Mouse (Mus musculus): ENCODE measurements around the gene Mrpl53. TPM values are rescaled to one million over a fixed set of nuclear protein-coding genes. Genes with fewer than 3 reads are reported as not detected.
A peak's percentile ranks its signal among the peaks of the same experiment; 100 is the strongest.
"Not testable (repeated sequence)": the region's sequence is repeated elsewhere in the genome, so short reads cannot be mapped to it uniquely, and the experiment has no call there.

The Mrpl53 gene
- polyA plus RNA-seq, 1 experiment from 2014 or later, result 134 TPM

- peak overlapping the region; percentile 52; the same call in 1 of the 2 replicates for H3K27ac ChIP-seq
- WGBS, result 4% methylated on average over 41 of the region's 41 CpGs
- peak overlapping the region; percentile 56 for H3K9ac ChIP-seq
Measured at GRCm38 (mm10) chr6:83142211-83142731, 33.4 kb downstream of the Mrpl53 start.

GRCm38 (mm10) chr6:83142886-83143285 is 34.0 kb downstream of the Mrpl53 start:
- Histone ChIP-seq H3K4me2 (peak overlapping the region; percentile 76), H3K27me3 (no peaks in the 10 kb centered on the region), H3K4me1 (peaks cover 53% of the 10 kb centered on the region), H3K4me3 (replicated peaks) (no peak overlapping the region), H3K36me3 (peaks cover 21% of the 10 kb centered on the region), H3K9ac (no peak overlapping the region), H3K9me3 (replicated peaks) (no peaks in the 10 kb centered on the region), H3K27ac (no peak overlapping the region)
- no peak for ATAC-seq (replicated peaks; ENCODE audit: low FRiP score)
- 48% methylated on average over 11 of the region's 11 CpGs for WGBS

More at GRCm38 (mm10) chr6:83142211-83142731, 33.4 kb downstream of the Mrpl53 start:
- Histone ChIP-seq H3K36me3 (peaks cover 15% of the 10 kb centered on the region), H3K4me3 (replicated peaks) (peak overlapping the region; percentile 39), H3K27me3 (no peaks in the 10 kb centered on the region), H3K9me3 (replicated peaks) (no peaks in the 10 kb centered on the region), H3K4me1 (peaks cover 52% of the 10 kb centered on the region), H3K4me2 (peak overlapping the region; percentile 76)
- ATAC-seq (replicated peaks; ENCODE audit: low FRiP score), result no peak

DNA sequence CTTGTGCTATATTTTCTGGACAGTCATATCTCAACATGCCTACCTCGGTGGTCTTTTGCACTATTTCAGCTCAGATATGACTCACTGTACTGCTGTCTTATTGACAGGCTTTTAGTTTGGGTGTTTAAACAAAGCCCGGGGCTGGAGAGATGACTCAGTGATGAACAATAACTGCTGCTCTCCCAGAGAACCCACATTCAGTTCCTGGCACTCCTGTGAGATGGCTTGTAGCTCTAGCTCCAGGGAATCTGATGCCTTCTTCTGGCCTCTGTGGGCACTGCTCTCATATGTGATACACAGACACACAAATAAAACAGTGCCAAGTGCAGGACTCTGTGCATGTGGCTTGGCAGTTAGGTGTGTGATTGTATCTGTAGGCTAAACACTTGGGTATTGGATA is 36.4 kb downstream of the Mrpl53 start:
- Histone ChIP-seq H3K27ac (no peak overlapping the region), H3K36me3 (peaks cover 41% of the 10 kb centered on the region)
- WGBS, result 92% methylated on average over 2 of the region's 2 CpGs

GRCm38 (mm10) chr6:83145805-83146204 is 37.0 kb downstream of the Mrpl53 start:
- H3K4me2 ChIP-seq, result no peak overlapping the region
- no peaks in the 10 kb centered on the region for H3K27me3 ChIP-seq
- H3K4me1 ChIP-seq, result peaks cover 33% of the 10 kb centered on the region
- WGBS, result 58% methylated on average over 9 of the region's 9 CpGs
- no peaks in the 10 kb centered on the region for H3K9me3 ChIP-seq (replicated peaks)
- H3K27ac ChIP-seq, result peak overlapping the region; percentile 37; the same call in 1 of the 2 replicates
- ATAC-seq (replicated peaks; ENCODE audit: low FRiP score), result no peak
- H3K4me3 ChIP-seq (replicated peaks), result no peak overlapping the region
- no peak overlapping the region for H3K9ac ChIP-seq
- peaks cover 47% of the 10 kb centered on the region for H3K36me3 ChIP-seq

More for the DNA sequence above, 36.4 kb downstream of the Mrpl53 start:
- Histone ChIP-seq H3K27me3 (no peaks in the 10 kb centered on the region), H3K4me2 (no peak overlapping the region), H3K4me1 (peaks cover 33% of the 10 kb centered on the region), H3K4me3 (replicated peaks) (no peak overlapping the region), H3K9me3 (replicated peaks) (no peaks in the 10 kb centered on the region), H3K9ac (no peak overlapping the region)
- no peak for ATAC-seq (replicated peaks; ENCODE audit: low FRiP score)

- no peaks in the 10 kb centered on the region for H3K27me3 ChIP-seq
- no peak overlapping the region for H3K4me3 ChIP-seq (replicated peaks)
- no peaks in the 10 kb centered on the region for H3K9me3 ChIP-seq (replicated peaks)
- peaks cover 61% of the 10 kb centered on the region for H3K36me3 ChIP-seq
- no peak overlapping the region for H3K9ac ChIP-seq
- H3K27ac ChIP-seq, result peak overlapping the region; percentile 27; the same call in 1 of the 2 replicates
- peaks cover 22% of the 10 kb centered on the region for H3K4me1 ChIP-seq
- ATAC-seq (replicated peaks; ENCODE audit: low FRiP score), result no peak
- 40% methylated on average over 7 of the region's 7 CpGs for WGBS
- 0 out of 2 replicates have a peak overlapping the region, but pooled peaks have one; percentile 4 for H3K4me2 ChIP-seq
Measured at GRCm38 (mm10) chr6:83147280-83147679, 38.4 kb downstream of the Mrpl53 start.

GRCm38 (mm10) chr6:83151721-83152120 is 42.9 kb downstream of the Mrpl53 start:
- no peak overlapping the region for H3K4me2 ChIP-seq
- ATAC-seq (replicated peaks; ENCODE audit: low FRiP score), result no peak
- no peak overlapping the region for H3K9ac ChIP-seq
- H3K4me3 ChIP-seq (replicated peaks), result no peak overlapping the region
- no peaks in the 10 kb centered on the region for H3K9me3 ChIP-seq (replicated peaks)
- H3K27ac ChIP-seq, result no peak overlapping the region
- peaks cover 21% of the 10 kb centered on the region for H3K4me1 ChIP-seq
- H3K36me3 ChIP-seq, result peaks cover 64% of the 10 kb centered on the region
- H3K27me3 ChIP-seq, result no peaks in the 10 kb centered on the region
- WGBS, result 43% methylated on average over 8 of the region's 8 CpGs

GRCm38 (mm10) chr6:83153038-83153437 is 44.2 kb downstream of the Mrpl53 start:
- 85% methylated on average over 12 of the region's 12 CpGs for WGBS
- no peak for ATAC-seq (replicated peaks; ENCODE audit: low FRiP score)
- H3K27me3 ChIP-seq, result peaks cover 5% of the 10 kb centered on the region; the same call in 1 of the 2 replicates
- no peak overlapping the region for H3K4me2 ChIP-seq
- H3K9me3 ChIP-seq (replicated peaks), result no peaks in the 10 kb centered on the region
- no peak overlapping the region for H3K9ac ChIP-seq
- peaks cover 51% of the 10 kb centered on the region for H3K36me3 ChIP-seq
- peaks cover 11% of the 10 kb centered on the region for H3K4me1 ChIP-seq
- no peak overlapping the region for H3K4me3 ChIP-seq (replicated peaks)
- no peak overlapping the region for H3K27ac ChIP-seq

DNA sequence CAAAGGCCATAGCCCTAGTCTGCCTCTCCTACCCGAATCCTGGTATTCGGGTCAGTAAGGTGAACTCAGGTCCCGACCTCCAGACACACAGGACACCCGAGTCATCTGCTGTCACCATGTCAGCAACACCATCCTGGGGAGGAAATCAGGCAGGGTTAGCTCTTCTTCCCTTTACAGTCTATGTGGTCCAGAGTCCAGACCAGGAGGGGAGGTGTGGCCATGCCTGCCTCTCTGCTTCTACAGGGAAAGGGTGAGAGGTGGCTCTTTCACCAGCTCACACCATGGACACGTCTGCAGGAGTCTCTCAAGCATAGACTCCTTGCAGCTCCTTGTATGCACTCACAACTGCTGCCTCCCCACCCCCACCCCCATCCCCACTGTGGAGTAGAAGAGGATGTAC is 44.6 kb downstream of the Mrpl53 start:
- H3K9me3 ChIP-seq (replicated peaks), result no peaks in the 10 kb centered on the region
- WGBS, result 69% methylated on average over 5 of the region's 5 CpGs
- H3K4me2 ChIP-seq, result no peak overlapping the region
- H3K9ac ChIP-seq, result no peak overlapping the region
- H3K27me3 ChIP-seq, result peaks cover 5% of the 10 kb centered on the region; the same call in 1 of the 2 replicates
- ATAC-seq (replicated peaks; ENCODE audit: low FRiP score), result no peak
- H3K4me3 ChIP-seq (replicated peaks), result no peak overlapping the region
- H3K27ac ChIP-seq, result no peak overlapping the region
- peaks cover 47% of the 10 kb centered on the region for H3K36me3 ChIP-seq
- peaks cover 11% of the 10 kb centered on the region for H3K4me1 ChIP-seq

DNA sequence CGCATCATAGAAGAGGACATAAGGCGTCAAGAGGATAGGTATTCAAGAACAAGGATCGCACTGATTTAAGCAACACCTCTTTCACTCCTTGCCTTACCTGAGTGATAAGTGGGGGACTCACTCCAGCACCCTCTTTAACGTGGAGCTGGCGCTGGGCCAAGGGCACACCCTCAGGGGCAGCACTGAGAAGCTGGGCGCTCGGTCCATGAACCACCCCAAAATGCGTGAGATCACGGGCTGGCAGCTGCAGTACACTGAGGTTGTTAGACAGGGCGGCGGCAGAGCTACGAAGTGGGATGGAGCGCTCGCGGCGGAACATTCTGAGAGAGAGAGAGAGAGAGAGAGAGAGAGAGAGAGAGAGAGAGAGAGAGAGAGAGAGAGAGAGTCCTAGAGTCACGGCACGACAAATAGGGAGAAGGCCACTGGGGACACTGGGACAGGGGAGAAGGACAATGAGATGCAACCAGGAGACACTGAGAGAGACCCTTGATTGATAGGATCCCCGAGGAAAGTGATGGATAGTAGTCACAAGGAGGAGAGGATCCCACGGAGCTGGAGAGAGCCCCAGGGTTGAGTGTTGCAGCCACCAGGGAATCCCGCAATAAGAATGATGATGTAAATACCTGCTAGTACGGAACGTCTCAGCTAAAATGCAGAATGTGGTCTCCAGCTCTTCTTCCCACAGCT is 46.9 kb downstream of the Mrpl53 start:
- Histone ChIP-seq H3K36me3 (peaks cover 25% of the 10 kb centered on the region), H3K27me3 (peaks cover 13% of the 10 kb centered on the region), H3K9me3 (replicated peaks) (no peaks in the 10 kb centered on the region), H3K4me3 (replicated peaks) (peak overlapping the region; percentile 62), H3K4me2 (peak overlapping the region; percentile 90), H3K9ac (peak overlapping the region; percentile 44), H3K27ac (no peak overlapping the region), H3K4me1 (peaks cover 11% of the 10 kb centered on the region)
- WGBS, result 9% methylated on average over 23 of the region's 23 CpGs
- ATAC-seq (replicated peaks; ENCODE audit: low FRiP score), result peak; percentile 17; the same call in 1 of the 2 replicates

DNA sequence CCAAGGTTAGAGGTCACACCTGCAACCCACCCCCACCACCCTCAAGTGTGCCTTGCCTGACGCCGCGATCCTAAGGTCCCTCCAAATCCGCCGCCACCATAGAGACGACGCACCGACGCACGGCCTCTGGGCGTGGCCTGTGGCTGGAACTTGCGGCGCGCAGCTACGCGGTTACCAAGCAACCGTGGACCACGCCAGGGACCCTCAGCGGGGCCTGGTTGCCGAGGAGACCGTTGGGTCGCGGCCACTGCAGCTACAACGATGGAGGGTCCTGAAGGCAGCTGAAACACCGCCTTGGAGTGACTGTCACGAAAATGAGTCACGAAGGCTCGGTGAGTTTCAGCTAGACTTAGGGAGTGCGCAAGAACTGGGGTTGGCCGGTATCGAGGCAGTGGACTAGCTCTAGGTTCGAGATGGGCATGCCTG is 47.4 kb downstream of the Mrpl53 start, which contains the start of the genes Wdr54 and 1700003E16Rik:
TSS of gene Wdr54 (minus strand) at position 139 of the 426 bp plus-strand sequence.
TSS of gene 1700003E16Rik (plus strand) at position 146 of the 426 bp plus-strand sequence.
- Histone ChIP-seq H3K9me3 (replicated peaks) (no peaks in the 10 kb centered on the region), H3K9ac (peak within 1 kb of the TSS; percentile 44), H3K4me1 (peaks cover 17% of the 10 kb centered on the region), H3K4me2 (peak within 1 kb of the TSS; percentile 90), H3K27me3 (peaks cover 19% of the 10 kb centered on the region), H3K36me3 (peaks cover 21% of the 10 kb centered on the region), H3K4me3 (replicated peaks) (peak within 1 kb of the TSS; percentile 62), H3K27ac (no peak within 1 kb of the TSS)
- peak; percentile 85 for ATAC-seq (replicated peaks; ENCODE audit: low FRiP score)
- 1% methylated on average over 32 of the region's 32 CpGs for WGBS

DNA sequence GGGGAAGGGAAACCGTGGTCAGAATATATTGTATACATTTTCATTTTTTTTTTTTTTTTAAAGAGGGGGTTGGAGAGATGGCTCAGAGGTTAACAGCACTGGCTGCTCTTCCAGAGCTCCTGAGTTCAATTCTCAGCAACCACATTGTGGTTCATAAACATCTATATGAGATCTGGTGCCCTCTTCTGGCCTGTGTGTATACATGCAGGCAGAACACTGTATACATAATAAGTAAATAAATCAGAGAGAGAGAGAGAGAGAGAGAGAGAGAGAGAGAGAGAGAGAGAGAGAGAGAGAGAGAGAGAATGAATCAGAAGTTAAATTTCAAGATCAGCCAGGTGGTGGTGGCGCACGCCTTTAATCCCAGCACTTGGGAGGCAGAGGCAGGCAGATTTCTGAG is 50.6 kb downstream of the Mrpl53 start:
- H3K9me3 ChIP-seq (replicated peaks); H3K36me3 ChIP-seq; H3K4me3 ChIP-seq (replicated peaks); H3K4me2 ChIP-seq; ATAC-seq (replicated peaks; ENCODE audit: low FRiP score); H3K27ac ChIP-seq; H3K9ac ChIP-seq: not testable (repeated sequence)
- peaks cover 34% of the 10 kb centered on the region for H3K4me1 ChIP-seq
- 24% methylated on average over 3 of the region's 3 CpGs for WGBS
- peaks cover 34% of the 10 kb centered on the region for H3K27me3 ChIP-seq

Measured in kidney, embryonic 15.5 days (tissue).